In the genomic region with DNA sequence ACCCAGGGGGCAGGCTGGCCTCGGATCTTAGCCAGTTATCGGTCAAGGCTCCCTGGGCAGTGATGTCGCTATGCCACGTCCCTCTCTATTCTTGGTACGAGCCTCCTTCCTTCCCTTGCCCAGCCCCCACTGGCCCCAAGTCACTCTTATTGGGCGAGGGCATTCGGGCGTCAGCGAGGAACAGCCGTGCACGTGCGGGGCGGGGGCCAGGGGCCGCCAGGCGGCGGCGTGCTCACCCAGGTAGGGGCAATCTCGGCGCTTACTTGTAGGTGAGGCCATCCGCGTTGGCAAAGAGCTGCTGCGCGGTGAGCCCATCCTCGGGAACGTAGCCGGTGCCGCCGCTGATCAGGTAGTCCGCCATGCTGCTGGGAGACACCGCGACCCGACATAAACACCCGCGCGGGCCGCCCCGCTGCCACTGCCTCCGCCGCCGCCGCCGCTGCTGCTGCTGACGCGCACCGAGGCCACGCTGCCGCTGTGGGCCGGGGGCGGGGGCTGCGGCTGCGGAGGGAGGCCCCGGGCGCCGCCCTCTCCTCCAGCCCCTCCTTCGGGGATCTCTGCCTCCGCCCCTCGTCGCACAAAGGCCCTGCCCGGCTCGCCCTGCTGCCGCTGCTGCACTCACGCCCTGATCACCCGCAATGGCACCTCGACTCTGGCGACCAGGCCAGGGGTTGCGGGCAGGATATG, we compare ENCODE assay signal across 8 mouse cellular contexts. TPM values are rescaled to one million over a fixed set of nuclear protein-coding genes. Genes with fewer than 3 reads are reported as not detected.
A peak's percentile ranks its signal among the peaks of the same experiment; 100 is the strongest.
DNase-seq lines count a peak whose midpoint lies in the region; ATAC-seq and TF ChIP-seq lines count a peak whose summit lies in the region.

No protein-coding gene starts in this region.

- peak overlapping the region; percentile 77 for H3K9ac ChIP-seq in limb, embryonic 15.5 days
- peak overlapping the region; percentile 87 for H3K9ac ChIP-seq in midbrain, postnatal 0 days (replicated peaks; ENCODE audit: low read length, poor library complexity, severe bottlenecking)

- DNase-seq in urinary bladder, adult 18-20 months (ENCODE audit: low spot score in 2 of 2): peak; percentile 68 to 76
- DNase-seq in urinary bladder, postnatal 10 days (ENCODE audit: low spot score): no peak
- peak; percentile 90 for DNase-seq in embryonic facial prominence, embryonic 10.5 days (ENCODE audit: low spot score)
- DNase-seq in heart, adult 18-20 months: peak; percentile 85 to 91
- DNase-seq in kidney, adult 2 months: peak; percentile 84
- DNase-seq in midbrain, postnatal 0 days (ENCODE audit: low spot score): peak; percentile 80
- peak; percentile 59 to 81 for DNase-seq in spleen, postnatal 10 days (ENCODE audit: low spot score in 2 of 2)

- whole genome bisulfite sequencing in embryonic facial prominence, embryonic 10.5 days: under 1% methylated on average over 66 of the region's 66 CpGs
- under 1% methylated on average over 66 of the region's 66 CpGs for WGBS in kidney, adult 2 months
- under 1% methylated on average over 65 of the region's 66 CpGs for WGBS in limb, embryonic 15.5 days
- WGBS in midbrain, postnatal 0 days: under 1% methylated on average over 50 of the region's 66 CpGs

- peak overlapping the region; percentile 92 for H3K4me2 ChIP-seq in limb, embryonic 15.5 days
- peak overlapping the region; percentile 83 for H3K4me2 ChIP-seq in midbrain, postnatal 0 days (ENCODE audit: low read depth, low read length, poor library complexity, severe bottlenecking)

- peaks cover 60% of the 10 kb centered on the region for H3K4me1 ChIP-seq in embryonic facial prominence, embryonic 10.5 days
- no peaks in the 10 kb centered on the region for H3K4me1 ChIP-seq in kidney, adult 2 months (ENCODE audit: control insufficient read depth, insufficient read depth, low read length)
- peaks cover 46% of the 10 kb centered on the region for H3K4me1 ChIP-seq in limb, embryonic 15.5 days
- H3K4me1 ChIP-seq in midbrain, postnatal 0 days (ENCODE audit: insufficient read depth, low read length): peaks cover 10% of the 10 kb centered on the region; the same call in 1 of the 2 replicates

- H3K27ac ChIP-seq in embryonic facial prominence, embryonic 10.5 days (replicated peaks): peak overlapping the region; percentile 87
- peak overlapping the region; percentile 8; the same call in 1 of the 2 replicates for H3K27ac ChIP-seq in kidney, adult 2 months (ENCODE audit: insufficient read depth, low read depth, low read length)
- H3K27ac ChIP-seq in limb, embryonic 15.5 days: peak overlapping the region; percentile 69
- H3K27ac ChIP-seq in midbrain, postnatal 0 days (ENCODE audit: low read depth, low read length): peak overlapping the region; percentile 86

- TF ChIP-seq POLR2A in kidney, adult 2 months (IDR thresholded peaks at IDR 0.05; ENCODE audit: low read depth, low read length): no peak

- peaks cover 3% of the 10 kb centered on the region; the same call in 1 of the 2 replicates for H3K36me3 ChIP-seq in embryonic facial prominence, embryonic 10.5 days (replicated peaks)
- no peaks in the 10 kb centered on the region for H3K36me3 ChIP-seq in kidney, adult 2 months (ENCODE audit: control insufficient read depth, insufficient read depth, low read length)
- peaks cover 3% of the 10 kb centered on the region for H3K36me3 ChIP-seq in limb, embryonic 15.5 days
- H3K36me3 ChIP-seq in midbrain, postnatal 0 days (ENCODE audit: insufficient read depth, low read length): 0 out of 2 replicates have a peak, but pooled peaks cover 2% of the 10 kb centered on the region

- ATAC-seq in limb, embryonic 15.5 days (ENCODE audit: insufficient number of reproducible peaks, low FRiP score, low TSS enrichment, low read depth): peak; percentile 88
- ATAC-seq in midbrain, postnatal 0 days (ENCODE audit: low FRiP score): peak; percentile 90

- TF ChIP-seq CTCF in kidney, adult 2 months (conservative IDR thresholded peaks at IDR 0.05; ENCODE audit: insufficient read depth, insufficient read length, low read depth, low read length): no peak
- peak; percentile 44 for TF ChIP-seq CTCF in midbrain, postnatal 0 days (IDR thresholded peaks at IDR 0.05)

- peak overlapping the region; percentile 79 for H3K4me3 ChIP-seq in embryonic facial prominence, embryonic 10.5 days
- peak overlapping the region; percentile 57 for H3K4me3 ChIP-seq in kidney, adult 2 months (ENCODE audit: insufficient read depth, low read depth, low read length)
- H3K4me3 ChIP-seq in limb, embryonic 15.5 days: peak overlapping the region; percentile 75
- peak overlapping the region; percentile 70 for H3K4me3 ChIP-seq in midbrain, postnatal 0 days (ENCODE audit: low read depth, low read length)

- H3K27me3 ChIP-seq in embryonic facial prominence, embryonic 10.5 days (replicated peaks; ENCODE audit: low read depth, poor library complexity, severe bottlenecking): peaks cover 44% of the 10 kb centered on the region
- no peaks in the 10 kb centered on the region for H3K27me3 ChIP-seq in kidney, adult 2 months (replicated peaks; ENCODE audit: control insufficient read depth, insufficient read depth, low read length)
- H3K27me3 ChIP-seq in limb, embryonic 15.5 days: peaks cover 30% of the 10 kb centered on the region
- peaks cover 4% of the 10 kb centered on the region; the same call in 1 of the 2 replicates for H3K27me3 ChIP-seq in midbrain, postnatal 0 days (ENCODE audit: insufficient read depth, low read length)

- H3K9me3 ChIP-seq in embryonic facial prominence, embryonic 10.5 days: no peaks in the 10 kb centered on the region
- H3K9me3 ChIP-seq in limb, embryonic 15.5 days: no peaks in the 10 kb centered on the region
- H3K9me3 ChIP-seq in midbrain, postnatal 0 days (ENCODE audit: low read length): no peaks in the 10 kb centered on the region

RNA-seq across cellular contexts. Expression of a gene that starts 4.2 kb away (rescaled TPM):
- polyA plus RNA-seq in embryonic facial prominence, embryonic 10.5 days (2016; fragmentation: Nextera tagmentation; extraction: Ambion mirVana): 44.7 and 50.2 TPM in 2 replicates
- total RNA-seq in heart, adult 18-20 months (2021): 10 to 100 TPM; 18.8 to 19.6 TPM
- polyA plus RNA-seq in kidney, adult 2 months (2012; rRNA removed): 16.8 and 17.7 TPM in 2 replicates
- polyA plus RNA-seq in limb, embryonic 15.5 days (2015; fragmentation: Nextera tagmentation; extraction: Ambion mirVana): 50.4 and 56.8 TPM in 2 replicates
- total RNA-seq in midbrain, postnatal 0 days (2014; rRNA removed): 35.6 and 37.5 TPM in 2 replicates
- polyA plus RNA-seq in midbrain, postnatal 0 days (2015; fragmentation: Nextera tagmentation; extraction: Ambion mirVana): 60.6 and 62.1 TPM in 2 replicates

RNA-seq across cellular contexts. Expression of a gene that starts 32.6 kb away (rescaled TPM):
- polyA plus RNA-seq in embryonic facial prominence, embryonic 10.5 days (2016; fragmentation: Nextera tagmentation; extraction: Ambion mirVana): 1.9 and 2.0 TPM in 2 replicates
- 1 to 10 TPM; 1.3 to 1.7 TPM for total RNA-seq in heart, adult 18-20 months (2021)
- 0.20 and 0.24 TPM in 2 replicates for polyA plus RNA-seq in kidney, adult 2 months (2012; rRNA removed)
- 0.67 and 0.83 TPM in 2 replicates for polyA plus RNA-seq in limb, embryonic 15.5 days (2015; fragmentation: Nextera tagmentation; extraction: Ambion mirVana)
- total RNA-seq in midbrain, postnatal 0 days (2014; rRNA removed): 31.9 and 40.2 TPM in 2 replicates
- 15.4 and 16.6 TPM in 2 replicates for polyA plus RNA-seq in midbrain, postnatal 0 days (2015; fragmentation: Nextera tagmentation; extraction: Ambion mirVana)

RNA-seq across cellular contexts. Expression of a gene that starts 47.1 kb away (rescaled TPM):
- 53.9 and 60.6 TPM in 2 replicates for polyA plus RNA-seq in embryonic facial prominence, embryonic 10.5 days (2016; fragmentation: Nextera tagmentation; extraction: Ambion mirVana)
- 10 to 100 TPM; 16.2 to 19.5 TPM for total RNA-seq in heart, adult 18-20 months (2021)
- 4.9 and 6.1 TPM in 2 replicates for polyA plus RNA-seq in kidney, adult 2 months (2012; rRNA removed)
- 30.7 and 31.5 TPM in 2 replicates for polyA plus RNA-seq in limb, embryonic 15.5 days (2015; fragmentation: Nextera tagmentation; extraction: Ambion mirVana)
- total RNA-seq in midbrain, postnatal 0 days (2014; rRNA removed): 17.8 and 25.2 TPM in 2 replicates
- 18.8 and 20.9 TPM in 2 replicates for polyA plus RNA-seq in midbrain, postnatal 0 days (2015; fragmentation: Nextera tagmentation; extraction: Ambion mirVana)

Comparison
In these comparisons a context has a peak if more than half of its experiments do, and no peak if none do; other contexts are left out.
1. H3K27ac ChIP-seq: peak in every context shown above with its lines; median percentile 87 in embryonic facial prominence, embryonic 10.5 days; 86 in midbrain, postnatal 0 days; 69 in limb, embryonic 15.5 days; 8 in kidney, adult 2 months.